Mouse (Mus musculus): ENCODE measurements around the gene Acox3.

The Acox3 gene

DNA sequence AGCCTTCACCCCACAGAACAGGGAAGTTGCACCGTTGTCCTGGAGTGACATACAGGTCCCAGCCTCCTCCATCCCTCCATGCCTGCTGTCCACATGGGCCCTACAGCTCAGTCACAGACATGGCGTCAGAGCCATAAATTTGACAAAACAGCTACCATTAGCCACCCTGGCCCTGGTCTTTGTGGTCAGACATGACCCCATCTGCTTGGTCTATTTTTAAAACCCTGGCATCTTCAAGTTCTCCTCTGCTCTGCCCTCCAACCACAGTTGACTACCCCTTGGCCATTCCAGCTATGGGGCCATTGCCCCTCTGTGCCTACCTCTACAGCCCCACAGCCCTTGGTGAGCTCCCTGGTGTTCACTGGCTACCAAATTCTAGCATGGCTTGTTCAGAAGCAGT, 27.1 kb downstream of the Acox3 start:
- no peak for DNase-seq (ENCODE audit: extremely low read depth, low read depth)

DNA sequence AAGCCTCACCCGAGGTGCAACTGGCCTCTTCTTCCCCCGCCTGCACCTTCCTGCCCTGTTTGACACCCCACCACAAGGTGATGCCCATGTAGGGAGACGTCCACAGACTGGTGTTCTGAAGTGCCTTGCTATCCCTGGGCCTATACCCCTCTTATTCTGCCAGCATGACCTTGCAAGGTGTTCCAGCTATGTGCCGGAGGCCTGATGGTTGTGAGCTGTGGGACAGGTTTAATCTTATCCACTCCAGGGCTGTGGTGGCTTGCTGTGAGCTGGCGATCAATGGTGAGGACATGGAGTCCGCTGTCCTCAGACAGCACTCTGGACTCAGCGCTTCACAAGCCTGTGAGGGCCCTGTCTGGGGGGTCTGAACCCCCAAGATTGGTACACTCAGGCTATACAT, 27.5 kb downstream of the Acox3 start:
- DNase-seq (ENCODE audit: extremely low read depth, low read depth) = no peak

- no peak for DNase-seq (ENCODE audit: extremely low read depth, low read depth)
These were observed 28.3 kb downstream of the Acox3 start for GRCm38 (mm10) chr5:35611170-35611569.

- DNase-seq (ENCODE audit: extremely low read depth, low read depth) = no peak
These were observed 29.1 kb downstream of the Acox3 start for GRCm38 (mm10) chr5:35611900-35612299.

- DNase-seq (ENCODE audit: extremely low read depth, low read depth) = no peak
These were observed 29.9 kb downstream of the Acox3 start for GRCm38 (mm10) chr5:35612722-35613121.

DNA sequence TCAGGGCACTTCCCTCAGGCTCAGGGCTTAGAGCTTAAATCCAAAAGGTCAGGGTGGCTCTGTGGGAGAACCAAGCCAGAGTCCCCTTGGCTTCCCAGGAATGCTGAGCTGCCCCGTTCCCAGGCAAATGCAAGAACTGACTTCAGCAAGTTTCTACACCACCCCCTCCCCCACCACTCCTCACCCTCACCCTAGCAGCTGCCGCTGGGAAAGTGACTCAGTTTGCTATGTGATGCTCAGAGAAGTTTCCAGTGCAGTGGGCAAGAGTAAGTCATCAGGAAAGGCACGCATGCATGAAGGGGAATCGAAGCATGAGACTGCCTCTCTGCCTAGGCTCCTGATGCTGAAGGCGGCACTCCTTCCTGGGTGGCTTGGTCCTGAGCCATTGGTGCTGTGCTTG, 34.1 kb downstream of the Acox3 start:
- no peak for DNase-seq (ENCODE audit: extremely low read depth, low read depth)

DNA sequence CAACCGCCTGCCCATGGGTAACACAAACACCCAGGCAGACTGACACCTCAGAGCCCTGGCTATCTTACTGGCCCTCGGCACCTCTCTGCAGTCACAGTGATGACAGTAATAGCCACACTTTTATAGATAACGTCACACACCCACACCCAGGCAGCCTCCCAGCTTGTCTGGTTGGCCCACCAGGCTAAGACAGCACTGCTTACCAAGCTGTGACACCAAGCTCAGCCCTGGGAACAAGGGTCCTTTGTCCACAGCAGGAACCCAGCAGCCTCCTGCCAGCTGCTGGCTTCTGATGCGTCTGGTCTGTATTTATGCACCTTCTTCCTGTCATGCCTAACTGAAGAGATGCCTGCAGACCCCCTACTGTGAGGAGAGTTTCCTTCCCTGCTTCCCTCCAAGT, 38.3 kb downstream of the Acox3 start:
- DNase-seq (ENCODE audit: extremely low read depth, low read depth) = no peak

DNA sequence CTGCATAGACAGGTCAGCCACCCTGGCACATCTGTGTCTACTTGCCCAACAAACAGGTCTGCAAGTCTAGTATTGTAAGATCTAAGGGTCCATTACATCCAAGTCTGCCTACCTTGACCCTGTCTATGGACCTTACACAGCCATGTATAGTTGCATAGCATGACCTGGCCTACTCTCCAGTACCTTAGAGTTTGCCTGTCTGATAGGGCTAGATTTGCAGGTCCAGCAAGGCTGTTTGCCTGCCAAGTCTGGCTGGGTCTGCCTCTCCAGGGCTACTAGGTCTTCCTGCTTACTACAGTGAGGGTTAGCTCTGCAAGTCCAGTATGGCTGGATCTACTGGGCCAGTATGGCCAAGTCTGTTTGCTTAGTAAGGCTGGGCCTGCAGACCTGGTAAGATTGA, 41.0 kb downstream of the Acox3 start:
- DNase-seq (ENCODE audit: extremely low read depth, low read depth) = no peak

GRCm38 (mm10) chr5:35624751-35625239, 42.0 kb downstream of the Acox3 start:
- no peak for DNase-seq (ENCODE audit: extremely low read depth, low read depth)

DNA sequence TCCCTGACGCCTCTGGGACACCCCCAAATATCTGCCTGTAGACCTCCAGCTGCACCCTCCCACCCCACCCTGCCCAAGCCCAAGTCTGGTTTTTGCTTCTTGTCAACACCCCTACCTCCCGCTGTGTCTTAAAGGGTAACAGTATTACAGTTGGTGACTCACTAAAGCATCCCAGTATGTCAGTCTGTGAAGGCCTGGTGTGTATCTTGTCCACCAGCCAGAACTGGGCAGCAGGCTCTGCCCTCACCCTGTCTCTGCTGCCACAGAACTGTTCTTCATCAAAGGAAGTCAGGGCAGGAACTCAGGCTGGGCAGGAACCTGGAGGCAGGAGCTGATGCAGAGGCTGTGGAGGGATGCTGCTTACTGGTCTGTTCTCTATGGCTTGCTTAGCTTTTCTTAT, 43.6 kb downstream of the Acox3 start:
- DNase-seq (ENCODE audit: extremely low read depth, low read depth) = no peak

- DNase-seq (ENCODE audit: extremely low read depth, low read depth) = no peak
These were observed 44.5 kb downstream of the Acox3 start for GRCm38 (mm10) chr5:35627307-35627840.

GRCm38 (mm10) chr5:35628685-35629084, 45.8 kb downstream of the Acox3 start:
- no peak for DNase-seq (ENCODE audit: extremely low read depth, low read depth)

DNA sequence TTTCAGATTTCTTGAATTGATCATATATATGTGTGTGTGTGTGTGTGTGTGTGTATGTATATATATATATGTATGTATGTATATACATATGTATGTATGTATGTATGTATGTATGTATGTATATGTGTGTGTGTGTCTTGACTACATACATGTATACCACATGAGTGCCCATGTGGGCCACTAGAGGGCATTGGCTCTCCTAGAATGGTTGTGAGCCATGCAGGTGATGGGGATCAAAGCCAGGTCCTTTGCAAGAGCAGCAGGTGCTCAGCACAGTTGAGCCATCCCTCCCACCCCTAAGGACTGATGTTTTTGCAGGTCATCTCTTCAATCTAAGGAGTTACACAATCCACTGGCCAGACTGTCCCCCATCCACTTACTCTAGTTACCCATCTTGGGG, 46.5 kb downstream of the Acox3 start:
- DNase-seq (ENCODE audit: extremely low read depth, low read depth) = no peak

DNA sequence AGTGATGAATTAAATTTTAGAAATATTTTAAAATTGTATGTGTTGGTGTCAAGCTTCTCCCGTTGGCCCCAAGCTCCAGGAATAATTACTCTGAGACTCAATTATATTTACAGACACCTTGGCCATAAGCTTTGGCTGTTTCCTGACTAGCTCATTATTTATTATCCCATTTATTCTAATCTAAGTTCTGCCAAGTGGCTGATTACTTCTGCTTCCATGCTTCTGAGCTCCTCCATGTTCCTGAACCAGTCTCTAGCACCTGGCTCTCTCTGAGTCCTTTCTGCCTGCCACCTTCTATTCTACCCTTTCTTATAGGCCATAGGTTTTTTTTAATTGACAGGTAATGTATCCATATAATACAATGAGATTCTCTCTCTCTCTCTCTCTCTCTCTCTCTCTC, 47.9 kb downstream of the Acox3 start:
- DNase-seq (ENCODE audit: extremely low read depth, low read depth) = no peak

DNA sequence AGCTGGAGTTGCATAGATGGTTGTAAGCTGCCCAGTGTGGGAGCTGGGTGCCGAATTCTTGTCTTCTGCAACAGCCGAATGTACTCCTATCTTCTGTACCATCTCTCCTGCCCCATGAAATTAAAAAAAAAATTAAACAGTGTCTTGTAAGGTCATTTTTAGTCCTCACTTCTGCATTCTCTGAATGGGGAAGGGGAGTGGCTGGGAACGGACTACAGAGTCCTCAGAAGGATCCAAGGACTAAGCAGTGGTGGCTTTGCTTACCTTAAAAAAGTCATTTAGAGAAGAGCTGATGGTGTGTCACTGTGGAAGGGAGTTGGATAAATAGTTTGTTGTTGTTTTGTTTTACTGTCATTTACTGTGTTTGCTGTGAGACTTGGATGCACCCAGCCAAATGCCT, 48.4 kb downstream of the Acox3 start:
- no peak for DNase-seq (ENCODE audit: extremely low read depth, low read depth)

DNA sequence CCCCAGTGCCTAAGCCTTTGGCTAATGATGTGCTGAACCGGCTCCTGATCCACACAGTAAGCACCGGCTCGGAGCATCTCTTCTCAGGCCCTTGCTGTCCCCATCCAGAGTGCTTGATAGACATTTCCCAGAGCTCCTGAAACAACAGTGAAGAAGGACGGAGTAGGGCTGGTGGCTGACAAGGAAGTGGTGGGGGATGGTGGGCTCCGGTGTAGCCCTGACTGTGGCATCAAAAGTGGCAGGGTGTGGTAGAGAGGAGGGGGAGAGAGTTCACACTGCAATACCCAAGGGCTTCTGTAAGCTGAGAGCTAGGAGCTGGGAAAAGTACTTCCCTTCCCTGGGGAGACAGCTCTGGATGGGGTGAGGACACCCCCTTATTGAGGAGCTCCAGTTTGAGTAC, 48.9 kb downstream of the Acox3 start:
- DNase-seq (ENCODE audit: extremely low read depth, low read depth) = no peak

DNA sequence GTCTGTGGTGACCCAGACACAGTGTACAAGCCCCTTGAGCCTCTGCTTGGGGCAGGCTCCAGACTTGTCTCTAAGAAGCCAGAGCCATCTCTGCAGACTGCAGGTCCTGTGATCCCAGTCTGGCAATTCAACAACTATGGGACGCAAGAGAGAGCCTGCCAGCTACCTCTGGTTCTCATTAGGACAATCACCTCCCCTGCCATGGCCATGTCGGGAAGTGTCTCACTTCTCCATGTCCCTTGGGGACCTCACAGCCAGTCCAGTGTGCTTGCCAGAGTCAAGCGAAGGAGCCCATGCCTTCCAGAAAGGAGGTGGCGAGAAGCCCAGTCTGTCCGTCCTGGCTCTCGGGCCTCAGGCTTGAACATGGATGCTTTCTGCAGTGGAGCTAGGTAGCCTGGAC, 50.0 kb downstream of the Acox3 start:
- DNase-seq (ENCODE audit: extremely low read depth, low read depth) = no peak

- DNase-seq (ENCODE audit: extremely low read depth, low read depth) = no peak
These were observed 53.2 kb downstream of the Acox3 start for GRCm38 (mm10) chr5:35636016-35636415.

DNA sequence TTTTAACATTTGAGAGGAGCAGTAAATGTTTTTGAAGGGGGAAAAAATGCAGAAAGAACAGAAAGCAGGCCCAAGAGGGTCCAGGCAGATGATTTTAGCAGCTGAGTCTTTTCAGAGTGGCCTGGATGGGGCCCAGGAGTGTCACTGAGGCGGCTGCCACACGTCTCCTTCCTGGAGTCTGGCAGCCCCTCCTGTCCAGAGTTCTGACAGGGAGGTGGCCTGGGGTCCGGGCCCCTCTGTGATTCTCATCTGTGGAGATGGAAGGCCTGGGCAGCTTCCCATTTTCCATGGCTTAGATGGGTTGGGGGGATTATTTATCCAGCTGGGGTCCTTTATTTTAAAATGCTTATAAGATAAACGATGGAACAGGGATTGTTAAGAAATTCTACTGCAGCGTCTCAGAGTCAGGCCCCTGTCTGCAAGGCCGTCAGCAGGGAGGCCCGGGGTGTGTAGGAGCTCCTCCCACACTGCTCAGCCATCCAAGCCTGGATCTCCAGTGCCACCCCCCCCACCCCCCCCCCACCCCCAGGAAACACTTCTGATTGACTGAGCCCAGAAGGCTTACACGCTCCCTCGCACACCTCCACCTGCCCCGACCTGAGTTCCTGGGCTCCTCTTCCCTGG, 59.2 kb downstream of the Acox3 start:
- no peak for DNase-seq (ENCODE audit: extremely low read depth, low read depth)

- DNase-seq (ENCODE audit: extremely low read depth, low read depth) = no peak
These were observed 60.7 kb downstream of the Acox3 start for GRCm38 (mm10) chr5:35643401-35644048.

DNA sequence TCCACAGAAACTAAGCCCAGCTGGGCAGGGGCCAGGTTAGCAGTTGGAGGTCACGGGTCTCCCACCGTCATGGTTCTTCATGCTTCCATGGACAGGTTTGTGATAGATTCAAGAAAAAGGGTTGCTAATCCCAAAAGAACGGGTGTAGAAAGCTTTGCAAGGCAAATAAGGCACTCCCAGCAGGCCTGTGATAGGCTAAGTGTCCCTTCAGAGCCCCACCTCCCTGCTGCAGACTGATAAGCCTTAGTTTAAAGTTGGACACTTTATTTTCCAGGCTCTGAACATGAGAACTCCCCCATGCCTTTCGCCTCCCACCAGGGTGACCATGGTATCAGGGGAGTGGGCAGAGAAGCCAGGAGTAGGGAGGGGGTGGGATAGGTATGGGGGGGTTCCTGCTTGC, 61.2 kb downstream of the Acox3 start:
- no peak for DNase-seq (ENCODE audit: extremely low read depth, low read depth)

- no peak for DNase-seq (ENCODE audit: extremely low read depth, low read depth)
These were observed 63.2 kb downstream of the Acox3 start for GRCm38 (mm10) chr5:35645938-35646493.

GRCm38 (mm10) chr5:35646927-35647326, 64.1 kb downstream of the Acox3 start:
- DNase-seq (ENCODE audit: extremely low read depth, low read depth) = no peak
